Mouse (Mus musculus) heart, embryonic 13.5 days (tissue): ENCODE data around the gene Srl. TPM values are rescaled to one million over a fixed set of nuclear protein-coding genes. Genes with fewer than 3 reads are reported as not detected.
"Not testable (repeated sequence)": the region's sequence is repeated elsewhere in the genome, so short reads cannot be mapped to it uniquely, and the experiment has no call there.

Experiments
- ATAC-seq: fragments of 200-750 bp; cut with Nextera tagmentation; 2 replicates; pipeline ENCODE4 v1.8.0; 2017; ENCODE audit warnings: moderate TSS enrichment; ENCODE audit not compliant: insufficient number of reproducible peaks, low FRiP score, low TSS enrichment; ENCODE audit errors: extremely low read depth
- H3K27ac ChIP-seq: fragments of 300-500 bp; sonication (generic); replicated peaks from 2 replicates; pipeline ENCODE4 v1.5.1; 2015; ENCODE audit warnings: moderate library complexity, mild to moderate bottlenecking, inconsistent platforms
- H3K27me3 ChIP-seq: fragments of 300-500 bp; sonication (generic); replicated peaks from 2 replicates; pipeline ENCODE4 v1.6.1; 2015; ENCODE audit warnings: mild to moderate bottlenecking, inconsistent platforms
- H3K36me3 ChIP-seq: fragments of 300-500 bp; sonication (generic); 2 replicates; pipeline ENCODE4 v1.6.1; 2015; ENCODE audit warnings: mild to moderate bottlenecking, inconsistent platforms
- H3K4me1 ChIP-seq: fragments of 300-500 bp; sonication (generic); 2 replicates; pipeline ENCODE4 v1.6.1; 2015; ENCODE audit warnings: inconsistent platforms
- H3K4me2 ChIP-seq: fragments of 300-500 bp; sonication (generic); 2 replicates; pipeline ENCODE4 v1.6.1; 2015; ENCODE audit warnings: inconsistent platforms, mild to moderate bottlenecking, moderate library complexity
- H3K4me3 ChIP-seq: fragments of 300-500 bp; sonication (generic); 2 replicates; pipeline ENCODE4 v1.5.1; 2015; ENCODE audit warnings: moderate library complexity, mild to moderate bottlenecking, inconsistent platforms
- H3K9ac ChIP-seq: fragments of 300-500 bp; sonication (generic); 2 replicates; pipeline ENCODE4 v1.6.1; 2015; ENCODE audit warnings: inconsistent platforms, mild to moderate bottlenecking, moderate library complexity
- H3K9me3 ChIP-seq: fragments of 300-500 bp; sonication (generic); 2 replicates; pipeline ENCODE4 v1.6.1; 2016; ENCODE audit warnings: inconsistent platforms
- WGBS: fragments of 180-500 bp; shearing (Covaris S2); methylation state at CpG from one replicate; pipeline ENCODE4 v1.1.7; 2015; ENCODE audit warnings: mixed read lengths; 5-methylcytosine and 5-hydroxymethylcytosine counted together
- polyA plus RNA-seq: library from polyadenylated mRNA; unstranded; fragments of >200 nt; fragmentation: Nextera tagmentation; extraction: Ambion mirVana; gene quantifications from 2 replicates; pipeline ENCODE4 v1.2.1, GENCODE M21; 2015

Srl gene
- polyA plus RNA-seq, 1 experiment from 2014 or later, result 177 TPM

- Histone ChIP-seq H3K4me1 (peaks cover 42% of the 10 kb centered on the region), H3K27ac (no peak overlapping the region), H3K4me2 (no peak overlapping the region), H3K9ac (peak overlapping the region; percentile 61), H3K9me3 (no peaks in the 10 kb centered on the region), H3K27me3 (no peaks in the 10 kb centered on the region), H3K4me3 (no peak overlapping the region), H3K36me3 (peaks cover 77% of the 10 kb centered on the region)
- no peak for ATAC-seq
- 41% methylated on average over 2 of the region's 2 CpGs for whole genome bisulfite sequencing
Observed at GRCm38 (mm10) chr16:4492777-4493563, 48.6 kb downstream of the Srl start.

DNA sequence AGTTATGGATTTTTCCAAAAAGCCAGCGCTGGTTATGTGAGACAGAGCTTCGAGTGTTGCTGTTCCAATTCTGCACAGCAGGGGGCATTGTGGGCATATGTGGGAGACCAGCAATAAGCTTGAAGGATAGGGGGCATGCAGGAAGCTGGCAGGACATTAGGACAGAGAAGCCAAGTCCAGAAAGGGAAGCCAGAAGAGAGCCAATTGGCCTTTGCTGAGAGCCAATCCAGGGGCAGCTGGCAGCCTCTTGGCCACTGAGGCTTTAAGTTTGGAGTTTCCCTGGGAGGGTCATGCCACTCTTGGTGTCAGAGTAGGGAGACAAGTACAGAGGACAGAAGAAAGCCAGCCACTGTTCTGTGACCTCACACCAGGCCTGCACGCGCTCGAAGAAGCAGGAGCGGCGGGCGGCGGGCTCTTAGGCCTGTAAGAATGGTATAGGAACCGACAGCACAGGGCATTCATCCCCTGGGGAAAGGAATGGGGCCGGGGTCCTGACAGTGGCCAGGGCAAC is 52.4 kb downstream of the Srl start:
- peak overlapping the region; percentile 82 for H3K27ac ChIP-seq
- H3K4me2 ChIP-seq, result no peak overlapping the region
- no peak overlapping the region for H3K4me3 ChIP-seq
- peaks cover 85% of the 10 kb centered on the region for H3K36me3 ChIP-seq
- H3K27me3 ChIP-seq, result no peaks in the 10 kb centered on the region
- peaks cover 22% of the 10 kb centered on the region for H3K4me1 ChIP-seq
- WGBS, result 58% methylated on average over 11 of the region's 11 CpGs
- H3K9ac ChIP-seq, result peak overlapping the region; percentile 62
- H3K9me3 ChIP-seq, result no peaks in the 10 kb centered on the region
- peak; percentile 66; the same call in 1 of the 2 replicates for ATAC-seq

DNA sequence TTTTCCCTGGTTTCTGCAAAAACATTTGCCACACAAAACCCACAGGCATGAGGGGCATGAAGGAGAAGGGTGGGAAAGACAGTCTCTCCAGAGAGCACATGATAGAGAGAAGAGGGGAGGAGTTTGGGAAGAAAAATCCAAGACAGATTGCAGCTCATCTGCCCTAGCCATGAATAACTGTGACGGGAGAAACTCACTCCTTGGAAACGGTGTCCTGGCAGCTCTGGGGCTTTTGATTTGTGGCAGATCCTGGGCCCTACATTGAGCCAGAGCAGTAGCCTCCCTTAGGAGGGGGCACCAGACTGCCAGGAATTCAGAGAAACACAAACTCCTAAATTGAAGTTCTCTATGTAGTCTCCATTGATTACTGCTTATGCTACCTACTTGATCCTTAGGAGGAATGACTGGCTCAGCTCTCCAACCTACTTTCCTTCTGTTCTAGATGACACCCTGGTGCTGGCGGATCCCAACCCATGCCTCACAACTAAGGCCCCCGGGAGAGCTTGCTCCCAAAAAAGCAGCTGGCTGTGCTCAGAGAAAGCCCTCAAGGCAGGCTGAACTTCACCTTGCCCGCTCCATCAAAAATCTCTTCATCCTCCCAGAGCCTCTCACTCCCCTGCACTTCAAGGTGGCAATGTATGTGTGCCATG is 60.9 kb downstream of the Srl start:
- H3K4me3 ChIP-seq, result no peak overlapping the region
- no peaks in the 10 kb centered on the region for H3K27me3 ChIP-seq
- no peak overlapping the region for H3K4me2 ChIP-seq
- H3K36me3 ChIP-seq, result peaks cover 74% of the 10 kb centered on the region
- no peak overlapping the region; the same call in 1 of the 2 replicates for H3K9ac ChIP-seq
- ATAC-seq, result no peak
- no peaks in the 10 kb centered on the region for H3K9me3 ChIP-seq
- 79% methylated on average over 5 of the region's 5 CpGs for WGBS
- no peak overlapping the region for H3K27ac ChIP-seq
- no peaks in the 10 kb centered on the region for H3K4me1 ChIP-seq

DNA sequence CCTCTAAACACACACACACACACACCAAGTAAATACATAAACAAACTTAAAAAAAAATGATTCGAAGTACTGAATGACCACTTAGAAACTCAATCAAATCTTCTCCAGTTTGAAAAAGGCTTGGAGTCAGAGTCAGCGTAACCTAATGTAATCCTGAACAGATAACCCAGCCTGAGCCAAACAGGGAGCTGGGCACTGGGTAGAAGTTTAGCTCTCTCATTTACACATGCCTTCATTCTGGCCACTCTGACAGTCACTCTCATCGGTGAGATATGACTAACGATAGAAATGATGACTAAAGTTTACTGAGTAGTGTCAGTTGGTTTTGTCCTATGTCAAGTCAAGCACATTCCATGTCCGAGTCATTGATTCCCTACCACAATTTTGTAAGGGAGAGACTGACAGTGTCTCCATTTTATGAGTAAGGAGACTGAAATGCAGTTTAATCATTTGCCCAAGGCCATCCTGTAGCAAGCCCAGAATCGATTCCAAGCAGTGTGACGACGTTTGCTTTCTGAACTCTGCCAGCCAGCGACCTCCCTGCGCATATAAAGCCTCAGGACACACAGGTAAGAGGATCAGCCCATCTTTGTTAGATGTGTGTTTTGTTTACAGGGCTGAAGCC is 63.9 kb downstream of the Srl start:
- Histone ChIP-seq H3K27ac (no peak overlapping the region), H3K9me3 (no peaks in the 10 kb centered on the region), H3K27me3 (no peaks in the 10 kb centered on the region), H3K4me3 (no peak overlapping the region), H3K9ac (0 out of 2 replicates have a peak overlapping the region, but pooled peaks have one; percentile 44), H3K4me2 (no peak overlapping the region), H3K36me3 (peaks cover 46% of the 10 kb centered on the region), H3K4me1 (peaks cover 12% of the 10 kb centered on the region)
- ATAC-seq, result no peak
- 78% methylated on average over 10 of the region's 10 CpGs for WGBS

DNA sequence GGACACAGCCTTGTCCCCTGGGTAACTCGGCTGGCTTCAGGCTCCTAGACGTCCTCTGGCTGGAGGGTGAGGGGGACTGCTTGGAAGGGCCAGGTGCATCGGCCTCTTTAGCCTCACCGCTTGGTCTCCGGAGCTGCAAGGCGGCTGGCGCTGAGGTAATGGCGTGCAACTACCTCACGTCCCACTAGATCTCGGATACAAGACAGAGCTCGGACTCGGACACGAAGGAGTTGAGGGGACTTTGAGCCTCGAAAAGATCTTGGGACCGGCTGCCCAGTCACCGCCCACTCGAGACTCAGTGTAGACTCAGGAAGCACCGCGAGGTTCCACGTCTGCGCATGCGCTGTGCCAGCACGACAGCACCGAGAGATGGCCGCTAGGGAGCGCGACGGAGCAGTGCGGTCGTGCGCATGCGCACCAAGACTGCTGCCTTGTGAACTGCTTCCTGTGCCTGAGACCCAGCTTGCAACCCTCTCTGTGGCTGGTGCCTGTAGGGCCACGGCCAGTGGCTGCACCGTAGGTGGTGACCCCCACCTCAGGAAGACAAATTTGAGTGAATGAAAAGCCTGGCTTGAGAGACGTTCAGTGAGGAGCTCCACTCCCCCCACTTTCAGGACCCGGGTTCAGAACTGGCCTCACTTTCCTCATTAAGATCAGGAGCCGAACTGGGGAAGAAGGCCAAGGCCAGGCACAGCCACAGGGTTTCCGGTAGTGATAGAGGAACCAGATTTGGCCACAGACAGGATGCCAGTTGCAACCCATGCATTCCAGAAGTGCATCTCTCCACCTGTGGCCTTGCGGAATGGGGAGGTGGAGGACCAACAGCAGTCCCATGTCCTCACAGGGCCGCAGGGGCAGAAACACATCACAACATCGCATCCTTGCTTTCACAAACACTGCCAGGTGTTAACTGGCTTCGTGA is 66.5 kb downstream of the Srl start:
- WGBS, result 15% methylated on average over 42 of the region's 42 CpGs
- Histone ChIP-seq H3K27ac (peak overlapping the region; percentile 79), H3K4me3 (peak overlapping the region; percentile 62), H3K9me3 (no peaks in the 10 kb centered on the region), H3K27me3 (no peaks in the 10 kb centered on the region), H3K4me2 (peak overlapping the region; percentile 91), H3K9ac (peak overlapping the region; percentile 90), H3K36me3 (peaks cover 20% of the 10 kb centered on the region), H3K4me1 (peaks cover 14% of the 10 kb centered on the region)
- peak; percentile 87 for ATAC-seq

GRCm38 (mm10) chr16:4474040-4474881 is 67.4 kb downstream of the Srl start:
- Histone ChIP-seq H3K27ac (peak overlapping the region; percentile 79), H3K36me3 (peaks cover 14% of the 10 kb centered on the region; the same call in 1 of the 2 replicates), H3K4me3 (peak overlapping the region; percentile 62), H3K9ac (peak overlapping the region; percentile 90), H3K4me2 (peak overlapping the region; percentile 91), H3K4me1 (peaks cover 14% of the 10 kb centered on the region)
- ATAC-seq, H3K9me3 ChIP-seq, H3K27me3 ChIP-seq: not testable (repeated sequence)
- WGBS, result 64% methylated on average over 10 of the region's 10 CpGs

DNA sequence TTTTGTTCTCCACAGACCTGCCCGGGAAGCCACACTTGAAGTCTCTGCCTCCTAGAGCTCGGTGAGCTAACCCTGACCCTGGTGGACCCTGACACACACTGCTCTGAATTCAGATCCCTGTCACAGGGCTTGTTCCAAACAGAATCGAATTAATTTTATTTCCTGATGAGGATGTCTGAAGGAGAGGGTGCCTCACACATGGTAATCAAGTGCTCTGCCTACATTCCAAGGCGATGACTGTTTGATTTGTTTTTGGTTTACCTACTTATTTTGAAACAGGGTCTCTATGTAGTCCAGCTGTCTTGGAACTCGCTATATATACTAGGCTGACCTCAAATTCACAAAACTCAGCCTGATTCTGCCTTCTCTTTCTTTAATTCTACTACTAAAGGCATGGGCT is 68.4 kb downstream of the Srl start:
- Histone ChIP-seq H3K27me3 (no peaks in the 10 kb centered on the region), H3K4me3 (no peak overlapping the region), H3K4me2 (no peak overlapping the region), H3K36me3 (peaks cover 5% of the 10 kb centered on the region; the same call in 1 of the 2 replicates), H3K9ac (no peak overlapping the region), H3K27ac (no peak overlapping the region), H3K9me3 (no peaks in the 10 kb centered on the region), H3K4me1 (peaks cover 16% of the 10 kb centered on the region)
- ATAC-seq, result no peak
- 69% methylated on average over 5 of the region's 5 CpGs for WGBS

- ATAC-seq, result no peak
- Histone ChIP-seq H3K9ac (no peak overlapping the region), H3K9me3 (no peaks in the 10 kb centered on the region), H3K27ac (no peak overlapping the region), H3K27me3 (no peaks in the 10 kb centered on the region), H3K4me1 (peaks cover 16% of the 10 kb centered on the region), H3K4me2 (no peak overlapping the region), H3K36me3 (no peaks in the 10 kb centered on the region), H3K4me3 (no peak overlapping the region)
- 47% methylated on average over 3 of the region's 3 CpGs for WGBS
Observed at GRCm38 (mm10) chr16:4472687-4473086, 68.9 kb downstream of the Srl start.

DNA sequence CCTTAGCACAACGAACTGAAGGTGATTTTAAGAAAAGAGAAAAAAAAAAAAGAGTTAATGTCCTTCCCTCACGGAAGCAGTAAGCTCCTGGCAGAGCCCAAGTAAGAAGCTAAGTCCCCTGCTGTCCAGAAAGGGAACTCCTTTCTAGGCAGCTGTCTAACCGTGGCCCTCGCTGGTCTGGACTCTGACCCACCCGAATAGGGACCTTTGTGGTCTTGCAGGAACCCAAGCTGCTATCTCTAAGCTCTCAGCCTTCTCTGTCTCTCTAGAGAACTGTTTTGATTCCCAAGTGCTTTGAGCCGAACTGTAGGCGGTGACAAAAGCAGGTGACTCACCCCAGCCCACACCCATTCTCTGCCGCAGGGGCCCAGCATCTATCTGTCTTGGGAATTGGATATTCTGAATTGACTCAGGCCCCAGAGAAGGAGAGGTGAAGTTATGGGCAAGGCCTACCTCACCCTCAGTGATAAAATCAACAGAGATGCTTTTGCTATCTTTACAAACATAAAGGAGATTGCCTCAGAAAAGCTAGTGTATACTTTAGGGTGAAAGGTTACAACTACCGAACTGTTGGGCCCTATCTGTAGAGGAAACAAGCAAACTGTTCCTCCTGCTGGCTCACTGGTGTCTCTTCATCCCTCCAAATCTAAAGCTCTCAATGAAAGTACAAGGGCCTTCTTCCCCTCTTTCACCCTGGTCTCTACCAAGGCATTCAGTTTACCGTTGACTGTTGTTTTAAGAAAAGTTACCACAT is 71.8 kb downstream of the Srl start:
- Histone ChIP-seq H3K36me3 (no peaks in the 10 kb centered on the region), H3K27ac (no peak overlapping the region), H3K27me3 (no peaks in the 10 kb centered on the region), H3K4me3 (no peak overlapping the region), H3K9ac (no peak overlapping the region), H3K4me2 (no peak overlapping the region), H3K9me3 (no peaks in the 10 kb centered on the region), H3K4me1 (peaks cover 16% of the 10 kb centered on the region)
- ATAC-seq, result no peak
- 50% methylated on average over 10 of the region's 10 CpGs for WGBS
